Mouse (Mus musculus) layer of hippocampus, adult 18-20 months (tissue): ENCODE data around the gene Ddx58. TPM values are rescaled to one million over a fixed set of nuclear protein-coding genes. Genes with fewer than 3 reads are reported as not detected.
A peak's percentile ranks its signal among the peaks of the same experiment; 100 is the strongest.

Source experiments
- DNase-seq, 2 experiments: peaks; one replicate each; pipeline ENCODE4 v3.0.0; 2022; ENCODE audit warnings: low spot score in 2 of 2
- long read RNA-seq: library from polyadenylated mRNA; stranded (forward); transcript quantifications from one replicate; pipeline ENCODE4 v2.0.0, GENCODE M21; 2021
- total RNA-seq, 2 experiments: library from RNA; stranded (reverse); gene quantifications; 2 replicates each; pipeline ENCODE4 v1.2.3; 2021

Gene Ddx58
- 1 to 10 TPM; 3.2 to 4.2 TPM for total RNA-seq
- long read RNA-seq, partial matches to known transcripts = 2 of 5 reads
- long read RNA-seq, other reads (novel, unspliced or antisense) = 0 of 5 reads

DNA sequence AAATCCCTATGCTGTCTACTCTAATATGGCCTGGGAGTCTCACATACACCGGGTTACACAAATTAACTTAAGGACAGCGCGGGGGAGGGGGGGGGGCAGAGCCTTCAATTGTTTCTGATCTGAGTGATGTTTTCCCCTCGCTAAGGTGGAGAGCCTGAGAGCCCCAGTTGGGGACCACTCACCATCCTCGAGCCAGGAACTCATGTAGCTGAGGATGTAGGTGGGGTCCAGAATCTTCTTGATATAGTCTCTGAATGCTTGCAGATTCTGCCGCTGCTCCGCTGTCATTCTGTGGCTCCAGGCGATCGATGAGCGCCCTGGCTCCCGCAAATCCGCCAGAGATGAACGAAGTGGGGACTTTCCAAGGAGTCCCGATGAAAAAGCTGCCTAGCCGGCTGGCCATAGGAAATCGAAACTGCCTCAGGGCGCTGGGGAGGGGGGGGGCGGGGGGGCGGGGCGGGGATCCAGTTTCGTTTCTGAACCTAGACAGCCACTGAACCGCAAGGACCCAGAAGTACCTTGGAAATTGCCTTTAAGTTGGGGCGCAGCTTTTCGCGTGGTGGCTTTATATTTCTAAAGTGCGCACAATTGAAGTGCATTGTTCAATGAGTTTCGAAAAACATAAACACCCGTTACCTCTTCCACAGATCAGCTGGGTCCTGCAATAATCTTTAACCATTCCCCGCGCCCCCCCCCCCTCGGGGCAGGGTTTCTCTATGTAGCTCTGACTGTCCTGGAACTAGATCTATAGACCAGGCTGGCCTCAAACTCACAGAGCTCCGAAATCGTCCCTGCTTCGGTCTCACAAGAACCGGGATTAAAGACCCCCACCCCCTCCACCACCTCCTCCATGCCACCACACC is at the start of gene Ddx58:
Ddx58 (minus strand) TSS at position 420 of the 863 bp plus-strand sequence.
- DNase-seq = no peak

DNA sequence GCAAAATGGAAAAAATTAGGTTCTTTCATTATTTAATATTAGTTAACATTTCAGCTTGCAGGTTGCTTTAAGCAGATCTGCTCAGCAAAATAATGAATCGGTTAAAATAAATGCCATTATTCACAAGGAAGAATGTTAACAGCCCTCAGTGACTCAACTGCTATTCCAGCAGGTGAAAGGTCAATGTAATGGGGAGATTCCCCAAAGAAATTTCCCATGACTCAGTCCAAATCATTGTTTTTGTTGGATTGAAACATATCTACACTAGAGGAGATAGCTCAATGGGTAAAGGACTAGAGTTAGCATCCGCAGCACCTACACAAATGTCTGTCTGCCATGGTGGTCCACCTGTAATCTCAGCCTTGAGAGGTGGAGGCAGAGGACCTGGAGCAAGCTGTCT is 49.4 kb upstream of the Ddx58 start:
- DNase-seq = no peak

GRCm38 (mm10) chr4:40287415-40287814 is 47.8 kb upstream of the Ddx58 start:
- DNase-seq = no peak

GRCm38 (mm10) chr4:40285582-40285981 is 46.0 kb upstream of the Ddx58 start:
- DNase-seq = peak; percentile 38 to 88

- peak; percentile 89 to 95 for DNase-seq
These were observed 39.8 kb upstream of the Ddx58 start, which contains the start of gene Ndufb6 for GRCm38 (mm10) chr4:40279276-40279900. Ndufb6 (minus strand) TSS chr4:40279421.

- DNase-seq = no peak
These were observed 39.2 kb upstream of the Ddx58 start for GRCm38 (mm10) chr4:40278880-40279275.

DNA sequence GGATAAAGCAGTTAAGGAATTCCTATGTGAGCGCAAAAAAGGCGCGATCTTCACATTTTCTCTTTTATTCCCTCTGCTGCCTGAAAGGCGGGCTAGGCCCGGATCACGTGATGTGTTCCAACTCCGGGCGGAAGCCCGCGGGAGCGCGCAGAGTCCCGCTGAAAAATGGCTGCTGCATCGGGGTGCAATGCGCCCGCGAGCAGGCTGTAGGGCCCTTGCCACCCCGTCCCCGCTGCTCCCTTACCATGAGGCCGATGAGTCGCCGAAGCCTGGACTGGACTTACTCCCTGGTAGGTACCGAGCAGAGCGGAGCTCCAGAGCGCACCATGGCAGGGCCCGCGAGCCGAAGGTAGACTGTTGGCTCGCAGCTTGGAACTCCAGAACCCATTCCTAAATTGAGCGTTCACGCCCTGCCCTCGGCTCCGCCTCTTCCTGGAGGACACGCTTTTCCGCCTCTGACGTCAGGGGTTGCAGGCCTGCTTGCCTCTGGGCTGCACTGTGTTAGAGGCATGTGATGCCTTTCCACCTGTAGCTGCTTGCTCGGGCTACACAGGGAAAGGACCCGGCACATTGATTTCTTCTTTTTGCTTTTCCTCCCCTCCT is 29.9 kb upstream of the Ddx58 start, which contains the start of the genes Smim27 and Topors:
Smim27 (plus strand) TSS at position 150 of the 603 bp plus-strand sequence.
Topors (minus strand) TSS at position 421 of the 603 bp plus-strand sequence.
- DNase-seq = peak; percentile 95 to 97

- DNase-seq = no peak
These were observed 29.2 kb upstream of the Ddx58 start for GRCm38 (mm10) chr4:40268835-40269234.

DNA sequence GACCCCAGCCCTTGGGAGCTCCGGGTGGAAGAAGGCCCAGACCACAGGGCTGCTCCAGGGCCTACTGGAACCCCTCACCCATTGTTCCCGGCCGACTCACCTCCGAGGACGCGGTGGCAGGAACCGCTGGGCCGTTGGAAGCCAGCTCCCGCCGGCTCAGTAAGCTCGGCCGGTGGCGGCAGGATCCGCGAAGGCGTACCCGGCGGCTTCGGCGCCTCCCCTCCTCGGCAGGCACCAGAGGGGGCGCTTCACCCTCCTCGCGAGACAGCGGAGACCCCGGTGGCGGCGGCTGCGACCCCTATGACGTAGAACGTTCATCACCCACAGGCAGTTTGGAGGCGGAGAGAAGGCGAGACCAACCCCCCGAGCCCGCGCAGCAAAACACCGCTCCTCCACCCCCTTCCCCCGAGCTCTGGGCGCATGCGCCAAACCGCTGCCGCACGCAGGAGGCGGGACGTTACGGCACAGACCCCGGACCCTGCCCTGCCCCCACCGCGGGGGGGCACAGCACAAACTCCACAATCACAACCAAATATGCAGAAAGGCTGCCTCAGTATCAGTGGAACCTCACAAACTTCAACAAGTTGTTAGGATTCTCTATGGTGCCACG is 28.7 kb upstream of the Ddx58 start:
- peak; percentile 93 to 94 for DNase-seq

DNA sequence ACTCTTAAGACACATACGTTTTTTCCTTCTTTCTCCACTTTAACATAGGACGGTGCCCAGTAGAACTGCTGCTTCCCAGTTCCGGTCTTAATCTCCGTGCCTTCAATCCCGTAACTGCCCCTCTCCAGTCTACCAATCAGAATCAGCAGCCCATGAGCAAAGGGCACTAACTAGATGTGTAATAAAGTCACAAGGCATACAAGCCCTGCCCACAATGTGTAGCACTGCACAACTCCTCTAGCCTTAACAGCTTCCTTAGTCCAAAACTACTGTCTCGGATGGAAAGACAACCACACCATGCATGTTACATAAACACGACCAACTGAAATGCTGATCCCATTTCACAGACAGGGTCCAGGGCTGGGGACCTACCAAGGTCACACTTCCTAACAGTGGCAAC is 28.1 kb upstream of the Ddx58 start:
- no peak for DNase-seq

- DNase-seq = no peak
These were observed 24.7 kb upstream of the Ddx58 start for GRCm38 (mm10) chr4:40264321-40264720.

DNA sequence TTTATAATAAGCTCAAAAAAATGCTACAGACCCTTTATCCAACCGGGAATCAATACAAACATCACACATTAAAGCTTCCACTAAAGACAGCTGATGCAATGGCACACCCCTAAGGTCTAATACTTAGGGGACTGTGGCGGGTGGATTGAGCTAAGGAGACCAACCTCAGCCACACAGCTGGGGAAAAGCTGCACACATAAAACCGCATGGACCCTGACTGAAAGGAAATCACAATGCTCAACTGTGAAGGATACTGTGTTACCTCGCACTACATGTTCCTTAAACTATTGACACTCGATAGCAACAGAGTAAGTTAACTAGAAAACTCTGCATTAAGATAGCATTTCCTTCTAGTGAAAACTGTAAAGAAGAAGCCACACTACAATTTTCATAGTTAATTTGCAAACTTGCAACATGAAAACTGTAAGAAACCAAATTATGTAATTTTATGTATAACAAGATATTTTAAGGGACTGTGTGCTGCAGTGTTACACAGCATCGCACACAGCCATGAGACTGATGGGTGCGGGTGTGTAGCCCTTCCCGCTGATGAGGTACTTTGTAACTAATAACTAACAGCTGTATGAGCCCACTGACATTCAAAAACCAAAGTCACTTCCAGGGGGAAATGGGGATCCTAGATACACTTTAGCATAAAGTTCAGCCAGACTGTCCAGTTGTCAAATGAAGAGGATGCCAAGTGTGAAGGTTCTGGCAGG is 14.9 kb upstream of the Ddx58 start:
- no peak for DNase-seq

DNA sequence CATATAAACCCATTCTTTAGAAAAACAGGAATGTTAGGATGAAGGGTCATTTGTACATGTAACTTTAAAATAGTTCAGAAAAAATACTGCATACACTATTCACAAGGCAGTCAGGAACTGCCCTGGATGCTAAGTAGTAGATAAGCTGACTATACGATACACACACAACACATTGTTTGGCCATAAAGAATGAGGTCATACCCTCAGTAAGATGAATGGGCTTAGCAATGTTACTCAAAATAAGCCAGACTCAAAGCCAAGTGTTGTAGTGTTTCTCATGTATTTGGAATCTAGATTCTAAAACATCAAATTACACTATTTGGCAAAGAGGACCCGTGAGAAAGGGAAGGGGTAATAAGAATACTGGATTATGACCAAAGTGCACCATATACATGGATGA is 14.1 kb upstream of the Ddx58 start:
- DNase-seq = no peak

GRCm38 (mm10) chr4:40250984-40251383 is 11.4 kb upstream of the Ddx58 start:
- no peak for DNase-seq

- no peak for DNase-seq
These were observed 4.4 kb upstream of the Ddx58 start for GRCm38 (mm10) chr4:40244035-40244434.

DNA sequence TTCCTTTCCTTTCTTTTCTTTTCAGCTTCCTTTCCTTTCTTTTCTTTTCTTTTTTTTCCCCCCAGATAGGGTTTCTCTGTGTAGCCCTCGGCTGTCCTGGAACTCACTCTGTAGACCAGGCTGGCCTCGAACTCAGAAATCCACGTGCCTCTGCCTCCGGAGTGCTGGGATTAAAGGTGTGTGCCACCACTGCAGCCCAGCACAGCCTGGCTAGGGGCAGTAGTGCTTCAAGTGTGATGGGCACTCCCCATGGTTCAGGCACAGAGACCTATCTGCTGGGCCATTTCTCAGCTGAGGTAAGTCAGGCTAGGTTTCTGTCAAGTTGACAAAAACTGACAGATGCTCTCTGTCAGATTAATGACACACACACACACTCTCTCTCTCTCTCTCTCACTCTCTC is 3.4 kb upstream of the Ddx58 start:
- DNase-seq = no peak

DNA sequence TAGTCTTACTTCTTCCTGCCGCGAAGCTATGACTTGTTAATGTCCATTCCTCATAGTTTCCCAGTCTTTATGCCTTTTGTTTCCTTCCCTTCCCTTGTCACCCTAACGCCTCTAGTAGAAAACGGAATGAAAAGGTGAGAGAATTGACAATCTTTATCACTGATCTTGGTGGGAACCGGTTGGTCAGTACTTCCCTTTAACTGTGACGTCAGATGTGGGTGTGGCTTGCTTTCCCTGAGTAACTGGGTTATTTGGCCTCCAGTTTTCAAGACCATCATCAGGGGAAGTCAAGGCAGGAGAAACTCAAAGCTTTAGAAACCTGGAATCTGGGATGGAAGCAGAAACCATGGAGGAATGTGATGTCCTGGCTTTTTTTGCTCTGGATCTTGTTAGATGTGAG is 2.3 kb upstream of the Ddx58 start:
- DNase-seq = no peak

DNA sequence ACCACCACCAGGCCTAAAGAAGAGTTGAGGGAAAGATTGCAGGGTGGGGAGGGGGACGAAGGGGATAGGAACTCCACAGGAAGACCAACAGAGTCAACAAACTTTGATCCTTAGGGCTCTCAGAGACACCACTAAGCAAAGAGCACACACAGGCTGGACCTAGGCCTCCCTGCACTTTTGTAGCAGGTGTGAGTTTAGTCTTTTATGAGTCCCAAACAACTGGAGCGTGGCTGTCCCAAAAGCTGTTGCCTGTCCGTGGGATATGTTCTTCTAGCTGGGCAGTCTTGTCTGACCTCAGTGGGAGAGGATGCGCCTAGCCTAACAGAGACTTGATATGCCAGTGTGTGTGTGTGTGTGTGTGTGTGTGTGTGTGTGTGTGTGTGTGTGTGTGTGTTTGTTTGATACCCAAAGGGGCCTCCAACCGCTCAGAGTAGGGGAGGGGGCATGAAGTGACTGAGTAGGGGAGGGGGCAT is 680 bp upstream of the Ddx58 start:
- DNase-seq = no peak

- no peak for DNase-seq
These were observed 882 bp downstream of the Ddx58 start for GRCm38 (mm10) chr4:40238483-40239408.
